Mouse (Mus musculus): ENCODE results near the gene Gm49395.

DNA sequence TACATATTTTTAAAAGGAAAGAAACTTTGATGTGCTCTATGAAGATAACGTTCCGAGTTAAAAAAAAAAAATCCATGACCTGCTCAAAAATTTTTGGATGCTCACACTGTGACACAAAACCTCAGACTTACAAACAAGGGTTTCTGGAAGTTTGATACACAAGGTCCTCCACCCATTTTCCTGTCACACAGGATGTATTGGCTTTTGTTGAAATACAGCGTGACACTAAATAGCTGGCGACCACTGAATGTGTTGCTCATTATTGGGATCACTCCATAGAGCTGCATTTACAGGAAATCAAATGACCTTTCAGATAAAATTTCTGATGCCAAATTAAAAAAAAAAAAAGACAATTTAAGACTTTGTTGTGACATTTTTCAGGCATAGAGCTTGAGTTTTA lies 23.4 kb upstream of the Gm49395 start:
- TF ChIP-seq CTCF (IDR thresholded peaks at IDR 0.05; ENCODE audit: control insufficient read depth, insufficient read depth, low read length) (no peak), POLR2A (IDR thresholded peaks at IDR 0.05; ENCODE audit: borderline replicate concordance, control insufficient read depth, low read depth, low read length) (no peak)
